Mouse (Mus musculus) kidney, postnatal 0 days (tissue): ENCODE measurements around the gene Syngr1. TPM values are rescaled to one million over a fixed set of nuclear protein-coding genes. Genes with fewer than 3 reads are reported as not detected.
A peak's percentile ranks its signal among the peaks of the same experiment; 100 is the strongest.

Experiments
- ATAC-seq: fragments of 200-750 bp; cut with Nextera tagmentation; replicated peaks from 2 replicates; pipeline ENCODE4 v1.8.0; 2017; ENCODE audit warnings: low read depth, moderate number of reproducible peaks, moderate TSS enrichment, moderate library complexity; ENCODE audit not compliant: low FRiP score
- DNase-seq: peaks from one replicate; pipeline ENCODE4 v3.0.0-alpha.2; 2016; ENCODE audit warnings: low spot score
- H3K27ac ChIP-seq: fragments of 300-500 bp; sonication (generic); 2 replicates; pipeline ENCODE4 v1.5.1; 2014; ENCODE audit warnings: mild to moderate bottlenecking
- H3K27me3 ChIP-seq: fragments of 300-500 bp; sonication (generic); 2 replicates; pipeline ENCODE4 v1.6.1; 2014; ENCODE audit warnings: low read length, mixed read lengths; ENCODE audit not compliant: insufficient read depth
- H3K36me3 ChIP-seq: fragments of 300-500 bp; sonication (generic); 2 replicates; pipeline ENCODE4 v1.6.1; 2014; ENCODE audit warnings: low read length, mixed read lengths; ENCODE audit not compliant: insufficient read depth
- H3K4me1 ChIP-seq: fragments of 300-500 bp; sonication (generic); replicated peaks from 2 replicates; pipeline ENCODE4 v1.6.1; 2014; ENCODE audit warnings: antibody characterized with exemption, low read length, mixed read lengths; ENCODE audit not compliant: insufficient read depth
- H3K4me2 ChIP-seq: fragments of 300-500 bp; sonication (generic); 2 replicates; pipeline ENCODE4 v1.6.1; 2014; ENCODE audit warnings: mild to moderate bottlenecking, low read length, moderate library complexity, mixed read lengths
- H3K4me3 ChIP-seq: fragments of 300-500 bp; sonication (generic); replicated peaks from 2 replicates; pipeline ENCODE4 v1.5.1; 2014; ENCODE audit warnings: low read depth, low read length
- H3K9ac ChIP-seq: fragments of 300-500 bp; sonication (generic); 2 replicates; pipeline ENCODE4 v1.6.1; 2014; ENCODE audit warnings: low read depth, low read length
- H3K9me3 ChIP-seq: fragments of 300-500 bp; sonication (generic); replicated peaks from 2 replicates; pipeline ENCODE4 v1.6.1; 2016; ENCODE audit warnings: low read length, inconsistent platforms, mixed read lengths
- CTCF ChIP-seq: IDR thresholded peaks from 2 replicates; pipeline ENCODE4 v1.5.1; 2016; ENCODE audit warnings: antibody characterized with exemption, low read depth, mild to moderate bottlenecking, moderate library complexity
- WGBS: fragments of 180-500 bp; shearing (Covaris S2); extraction: QIAGEN DNeasy Blood & Tissue Kit; methylation state at CpG from one replicate; pipeline ENCODE4 v1.1.7; 2014; 5-methylcytosine and 5-hydroxymethylcytosine counted together
- polyA plus RNA-seq: library from polyadenylated mRNA; unstranded; fragments of >200 nt; fragmentation: Nextera tagmentation; extraction: Ambion mirVana; gene quantifications from 2 replicates; pipeline ENCODE4 v1.2.1, GENCODE M21; 2015

Syngr1 gene
- polyA plus RNA-seq, 1 experiment from 2014 or later, result 21.8 TPM

GRCm38 (mm10) chr15:80105490-80106410, 14.6 kb downstream of the Syngr1 start:
- H3K9me3 ChIP-seq, result no peaks in the 10 kb centered on the region
- no peaks in the 10 kb centered on the region for H3K36me3 ChIP-seq
- H3K4me2 ChIP-seq, result no peak overlapping the region
- ATAC-seq (no peak), DNase-seq (no peak)
- no peak overlapping the region for H3K4me3 ChIP-seq
- WGBS, result 71% methylated on average over 12 of the region's 12 CpGs
- TF ChIP-seq CTCF, result no peak
- H3K9ac ChIP-seq, result no peak overlapping the region
- no peaks in the 10 kb centered on the region for H3K27me3 ChIP-seq
- H3K4me1 ChIP-seq, result no peaks in the 10 kb centered on the region
- H3K27ac ChIP-seq, result no peak overlapping the region

- Histone ChIP-seq H3K4me2 (no peak overlapping the region), H3K27me3 (no peaks in the 10 kb centered on the region), H3K4me3 (no peak overlapping the region), H3K27ac (no peak overlapping the region), H3K36me3 (no peaks in the 10 kb centered on the region), H3K9ac (no peak overlapping the region), H3K4me1 (no peaks in the 10 kb centered on the region), H3K9me3 (no peaks in the 10 kb centered on the region)
- no peak for ATAC-seq
- WGBS, result 87% methylated on average over 8 of the region's 8 CpGs
- no peak for TF ChIP-seq CTCF
- DNase-seq, result no peak
These were observed 16.0 kb downstream of the Syngr1 start for GRCm38 (mm10) chr15:80107143-80107542.

GRCm38 (mm10) chr15:80107575-80107974, 16.4 kb downstream of the Syngr1 start:
- no peaks in the 10 kb centered on the region for H3K36me3 ChIP-seq
- DNase-seq (no peak), ATAC-seq (no peak)
- H3K4me2 ChIP-seq, result no peak overlapping the region
- WGBS, result 87% methylated on average over 3 of the region's 3 CpGs
- H3K9ac ChIP-seq, result no peak overlapping the region
- no peak for TF ChIP-seq CTCF
- no peaks in the 10 kb centered on the region for H3K9me3 ChIP-seq
- no peak overlapping the region for H3K27ac ChIP-seq
- H3K4me1 ChIP-seq, result no peaks in the 10 kb centered on the region
- no peaks in the 10 kb centered on the region for H3K27me3 ChIP-seq
- H3K4me3 ChIP-seq, result no peak overlapping the region

DNA sequence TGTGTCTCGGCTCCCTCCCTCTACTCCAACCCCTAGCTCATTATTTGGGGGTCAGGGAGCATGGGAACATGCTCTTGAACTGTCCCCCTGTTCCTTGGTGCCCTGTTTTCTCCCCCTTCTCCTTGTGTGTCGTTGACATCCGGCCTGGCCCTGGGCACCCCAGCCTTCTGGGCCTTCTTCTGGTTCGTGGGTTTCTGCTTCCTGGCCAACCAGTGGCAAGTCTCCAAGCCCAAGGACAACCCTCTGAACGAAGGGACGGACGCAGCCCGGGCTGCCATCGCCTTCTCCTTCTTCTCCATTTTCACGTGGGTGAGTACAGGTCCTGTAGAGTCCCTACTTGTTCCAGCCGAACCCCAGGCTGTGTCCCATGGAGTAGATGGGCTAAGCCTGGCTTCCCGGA, 20.3 kb downstream of the Syngr1 start:
- no peak for ATAC-seq
- H3K9ac ChIP-seq, result no peak overlapping the region
- H3K4me2 ChIP-seq, result no peak overlapping the region
- no peak overlapping the region for H3K4me3 ChIP-seq
- no peaks in the 10 kb centered on the region for H3K9me3 ChIP-seq
- H3K4me1 ChIP-seq, result no peaks in the 10 kb centered on the region
- DNase-seq, result no peak
- H3K36me3 ChIP-seq, result no peaks in the 10 kb centered on the region
- WGBS, result 74% methylated on average over 12 of the region's 12 CpGs
- H3K27me3 ChIP-seq, result no peaks in the 10 kb centered on the region
- no peak for TF ChIP-seq CTCF
- no peak overlapping the region for H3K27ac ChIP-seq

- Histone ChIP-seq H3K9me3 (no peaks in the 10 kb centered on the region), H3K4me3 (no peak overlapping the region), H3K27me3 (no peaks in the 10 kb centered on the region), H3K4me2 (no peak overlapping the region), H3K36me3 (no peaks in the 10 kb centered on the region), H3K27ac (no peak overlapping the region), H3K9ac (no peak overlapping the region), H3K4me1 (no peaks in the 10 kb centered on the region)
- TF ChIP-seq CTCF, result peak; percentile 55
- 51% methylated on average over 2 of the region's 2 CpGs for WGBS
- DNase-seq, result no peak
- no peak for ATAC-seq
These were observed 21.4 kb downstream of the Syngr1 start for GRCm38 (mm10) chr15:80112499-80112898.

DNA sequence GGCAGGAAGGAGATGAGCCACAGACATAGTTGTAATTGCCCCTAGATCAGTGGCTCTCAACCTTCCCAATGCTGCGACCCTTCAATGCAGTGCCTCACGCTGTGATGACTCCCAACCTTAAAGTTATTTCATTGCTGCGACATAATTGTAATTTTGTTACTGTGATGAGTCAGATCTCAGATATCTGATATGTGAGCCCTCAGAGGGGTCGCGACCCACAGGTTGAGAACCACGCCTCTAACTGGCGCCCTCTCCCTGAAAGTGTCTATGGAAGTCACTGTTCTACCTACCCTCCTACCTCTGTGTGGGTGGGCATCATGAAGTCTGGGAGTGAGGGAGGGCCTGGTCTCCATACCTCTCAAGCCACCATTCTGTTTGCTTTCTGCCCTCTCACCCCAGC, 23.3 kb downstream of the Syngr1 start:
- Histone ChIP-seq H3K27ac (no peak overlapping the region), H3K9me3 (no peaks in the 10 kb centered on the region), H3K36me3 (no peaks in the 10 kb centered on the region), H3K4me1 (no peaks in the 10 kb centered on the region), H3K9ac (no peak overlapping the region), H3K27me3 (no peaks in the 10 kb centered on the region), H3K4me3 (no peak overlapping the region), H3K4me2 (no peak overlapping the region)
- WGBS, result 81% methylated on average over 7 of the region's 7 CpGs
- ATAC-seq (no peak), DNase-seq (no peak)
- no peak for TF ChIP-seq CTCF
